Mouse (Mus musculus) G1E (cell line): ENCODE data around the gene Gm10272.

Experiments
- CTCF ChIP-seq: IDR thresholded peaks from 2 replicates; pipeline ENCODE4 v1.5.1; 2012; ENCODE audit warnings: low read depth, low read length, inconsistent platforms, mixed read lengths
- GATA1 ChIP-seq: IDR thresholded peaks from 2 replicates; pipeline ENCODE4 v1.6.1; 2012; ENCODE audit warnings: borderline replicate concordance, low read length, inconsistent platforms, mixed read lengths
- POLR2AphosphoS5 ChIP-seq: IDR thresholded peaks from 2 replicates; pipeline ENCODE4 v1.6.1; 2012; ENCODE audit warnings: low read depth, low read length, inconsistent platforms; ENCODE audit not compliant: insufficient replicate concordance
- TAL1 ChIP-seq: conservative IDR thresholded peaks from 2 replicates; pipeline ENCODE4 v1.6.1; 2012; ENCODE audit warnings: low read depth, low read length, inconsistent platforms, mixed read lengths

- TF ChIP-seq CTCF: no peak
- TF ChIP-seq GATA1: no peak
- no peak for TF ChIP-seq TAL1
- TF ChIP-seq POLR2AphosphoS5: no peak
Measured at GRCm38 (mm10) chr10:77726186-77726585, 19.8 kb downstream of the Gm10272 start, which contains the start of gene Gm10100.
